Mouse (Mus musculus): Measurements from ENCODE around the gene Abhd13.

DNA sequence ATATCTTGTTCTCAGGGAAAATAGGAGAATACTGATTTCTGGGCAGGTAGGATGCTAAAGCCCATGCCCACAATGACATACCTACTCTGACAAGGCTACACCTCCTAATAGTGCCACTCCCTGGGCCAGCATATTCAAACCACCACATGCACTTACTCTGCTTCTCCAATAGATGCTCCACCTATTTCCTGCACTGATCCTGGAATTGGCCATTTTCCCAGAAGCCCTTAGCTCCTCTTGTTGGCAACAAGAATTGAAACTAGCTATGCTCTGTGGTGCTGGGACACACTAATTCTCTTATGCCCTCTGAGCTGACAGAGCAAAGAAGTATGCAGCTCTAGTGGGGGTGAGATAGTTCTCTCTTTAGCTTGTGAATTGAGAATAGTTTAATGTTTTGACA is 44.8 kb upstream of the Abhd13 start:
- no peak for TF ChIP-seq EP300 (IDR thresholded peaks at IDR 0.05; ENCODE audit: low read length)
- no peak for TF ChIP-seq CTCF (conservative IDR thresholded peaks at IDR 0.05 in 1 of 2, IDR thresholded peaks at IDR 0.05 in 1 of 2; ENCODE audit: low read depth in 2 of 2, low read length in 2 of 2)
- TF ChIP-seq MAX (IDR thresholded peaks at IDR 0.05; ENCODE audit: low read length): no peak
- TF ChIP-seq ZKSCAN1 (IDR thresholded peaks at IDR 0.05; ENCODE audit: borderline replicate concordance, low read depth, low read length): no peak

Measured in CH12.LX (cell line).